Mouse (Mus musculus): Measurements from ENCODE around the gene Olfr746.

Olfr746 gene

DNA sequence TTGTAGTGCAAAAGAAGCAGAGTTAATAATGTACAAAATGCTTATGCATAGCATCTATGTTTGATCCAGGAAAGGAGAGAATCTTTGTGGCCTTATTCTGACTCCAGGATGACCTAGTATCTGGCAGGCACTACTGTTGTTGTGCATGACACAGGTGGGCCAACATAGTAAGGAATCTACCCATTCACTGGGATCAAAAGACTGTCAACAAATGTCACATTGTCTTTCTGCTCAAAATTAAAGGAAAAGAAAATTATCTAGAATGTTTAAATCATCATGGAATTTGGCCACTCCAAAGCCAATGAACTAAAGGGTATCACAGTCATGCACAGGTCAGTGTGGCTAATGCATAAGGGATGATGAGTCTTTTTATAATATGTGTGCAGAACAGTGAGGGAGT is at the start of gene Olfr746:
Gene Olfr746, plus strand, starts transcription at position 301 of the 400 bp plus-strand sequence.
- no peak for DNase-seq (ENCODE audit: low spot score)

DNA sequence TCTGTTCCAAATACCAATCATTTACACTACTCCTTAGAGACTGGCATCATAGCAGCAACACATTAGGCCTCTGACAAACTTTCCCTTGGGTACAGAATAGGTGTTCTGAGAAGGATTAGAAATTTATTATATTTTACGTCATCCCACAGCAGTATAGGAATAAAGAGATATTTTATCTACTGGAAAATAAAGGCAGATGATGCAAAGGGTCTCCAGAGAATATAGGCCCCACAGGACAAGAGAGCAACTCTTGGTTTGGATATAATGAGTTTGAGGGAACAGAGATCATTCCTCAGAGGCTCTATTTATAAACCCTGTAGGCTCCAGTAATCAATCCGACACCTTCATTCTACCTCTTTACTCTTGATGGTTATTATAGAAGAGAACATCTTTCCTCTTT is 32.3 kb upstream of the Olfr746 start, which contains the start of gene Olfr744:
Gene Olfr744, plus strand, starts transcription at position 301 of the 400 bp plus-strand sequence.
- no peak for DNase-seq (ENCODE audit: low spot score)

DNA sequence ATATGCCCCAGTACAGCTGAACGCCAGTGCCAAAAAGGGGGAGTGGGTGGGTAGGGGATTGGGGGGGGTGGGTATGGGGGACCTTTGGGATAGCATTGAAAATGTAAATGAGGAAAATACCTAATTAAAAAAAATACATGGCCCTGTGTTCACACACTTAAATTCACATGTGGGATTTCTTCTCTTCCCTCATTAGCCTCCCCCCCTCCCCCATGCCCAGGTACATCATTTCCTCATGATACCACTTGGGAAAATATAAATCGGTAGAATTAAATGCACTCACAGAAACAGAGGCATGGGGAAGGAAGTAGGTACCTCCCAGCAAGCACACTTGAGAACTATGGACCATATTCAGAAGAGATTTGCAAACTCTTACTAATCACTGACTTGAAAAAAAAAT is 7.8 kb upstream of the Olfr746 start, which contains the start of gene Olfr745:
Gene Olfr745, plus strand, starts transcription at position 301 of the 400 bp plus-strand sequence.
- no peak for DNase-seq (ENCODE audit: low spot score)

- DNase-seq (ENCODE audit: low spot score) = no peak
Measured at GRCm38 (mm10) chr14:50693106-50693505, 46.2 kb downstream of the Olfr746 start, which contains the start of gene Olfr747. Gene Olfr747 (minus strand): TSS chr14:50693206.

Measured in ovary, postnatal 14 days (tissue).